21 mouse cellular contexts compared by ENCODE assay signal in genomic region chr16:84986016-84986631, GRCm38 (mm10).
DNase-seq lines count a peak whose midpoint lies in the region; ATAC-seq and TF ChIP-seq lines count a peak whose summit lies in the region.
"Had no signal": no experiment of that assay in that cellular context is flagged by ENCODE, and none has a peak within 500 bp of the region (broad histone marks: within the 10 kb centered on the region; RNA-seq: fewer than 3 reads in every experiment).

No protein-coding gene starts in this region.

- H3K4me3 ChIP-seq in heart, embryonic 15.5 days, result no peak overlapping the region
- H3K4me3 ChIP-seq in limb, embryonic 15.5 days, result no peak overlapping the region
- H3K4me3 ChIP-seq in limb, embryonic 10.5 days, result no peak overlapping the region
- H3K4me3 ChIP-seq in stomach, embryonic 14.5 days (ENCODE audit: low read depth, low read length), result no peak overlapping the region
- no peak overlapping the region for H3K4me3 ChIP-seq in stomach, postnatal 0 days (ENCODE audit: low read depth, low read length)
- H3K4me3 ChIP-seq: forebrain, embryonic 15.5 days; heart, embryonic 10.5 days; hindbrain, embryonic 10.5 days; midbrain, embryonic 13.5 days; neural tube, embryonic 13.5 days had no signal

- 55% methylated on average over 11 of the region's 11 CpGs for WGBS in heart, embryonic 15.5 days
- WGBS in limb, embryonic 15.5 days, result 71% methylated on average over 11 of the region's 11 CpGs
- WGBS in limb, embryonic 10.5 days, result 90% methylated on average over 11 of the region's 11 CpGs
- 38% methylated on average over 11 of the region's 11 CpGs for WGBS in stomach, embryonic 14.5 days
- WGBS in stomach, postnatal 0 days, result 45% methylated on average over 11 of the region's 11 CpGs

- no peak overlapping the region for H3K9ac ChIP-seq in heart, embryonic 15.5 days
- H3K9ac ChIP-seq in limb, embryonic 15.5 days, result no peak overlapping the region
- no peak overlapping the region for H3K9ac ChIP-seq in stomach, embryonic 14.5 days (replicated peaks; ENCODE audit: low read depth, low read length)
- no peak overlapping the region for H3K9ac ChIP-seq in stomach, postnatal 0 days (ENCODE audit: low read length)
- H3K9ac ChIP-seq: forebrain, embryonic 15.5 days; liver, postnatal 0 days; midbrain, embryonic 13.5 days; neural tube, embryonic 13.5 days had no signal

- no peak for TF ChIP-seq CTCF in stomach, postnatal 0 days (IDR thresholded peaks at IDR 0.05; ENCODE audit: low read depth)

- no peaks in the 10 kb centered on the region for H3K27me3 ChIP-seq in heart, embryonic 15.5 days
- H3K27me3 ChIP-seq in limb, embryonic 15.5 days, result no peaks in the 10 kb centered on the region
- no peaks in the 10 kb centered on the region for H3K27me3 ChIP-seq in limb, embryonic 10.5 days (ENCODE audit: low read depth, poor library complexity, severe bottlenecking)
- H3K27me3 ChIP-seq in stomach, embryonic 14.5 days (ENCODE audit: control insufficient read depth, insufficient read depth, low read length), result no peaks in the 10 kb centered on the region
- H3K27me3 ChIP-seq in stomach, postnatal 0 days (ENCODE audit: control insufficient read depth, insufficient read depth, low read length), result no peaks in the 10 kb centered on the region
- H3K27me3 ChIP-seq: forebrain, embryonic 15.5 days; midbrain, embryonic 13.5 days; neural tube, embryonic 13.5 days had no signal

- H3K4me1 ChIP-seq in heart, embryonic 15.5 days (replicated peaks), result peaks cover 25% of the 10 kb centered on the region
- no peaks in the 10 kb centered on the region for H3K4me1 ChIP-seq in limb, embryonic 15.5 days
- H3K4me1 ChIP-seq in limb, embryonic 10.5 days, result no peaks in the 10 kb centered on the region
- H3K4me1 ChIP-seq in stomach, embryonic 14.5 days (ENCODE audit: control insufficient read depth, insufficient read depth, low read length), result 0 out of 2 replicates have a peak, but pooled peaks cover 4% of the 10 kb centered on the region
- H3K4me1 ChIP-seq in stomach, postnatal 0 days (replicated peaks; ENCODE audit: control insufficient read depth, insufficient read depth), result no peaks in the 10 kb centered on the region

- peaks cover 8% of the 10 kb centered on the region; the same call in 1 of the 2 replicates for H3K36me3 ChIP-seq in heart, embryonic 15.5 days
- H3K36me3 ChIP-seq in limb, embryonic 15.5 days, result peaks cover 3% of the 10 kb centered on the region; the same call in 1 of the 2 replicates
- H3K36me3 ChIP-seq in limb, embryonic 10.5 days, result peaks cover 11% of the 10 kb centered on the region
- no peaks in the 10 kb centered on the region; the same call in 1 of the 2 replicates for H3K36me3 ChIP-seq in stomach, embryonic 14.5 days (ENCODE audit: control insufficient read depth, insufficient read depth, low read length)
- no peaks in the 10 kb centered on the region for H3K36me3 ChIP-seq in stomach, postnatal 0 days (ENCODE audit: control insufficient read depth, insufficient read depth, low read length)

- H3K4me2 ChIP-seq in heart, embryonic 15.5 days, result no peak overlapping the region
- no peak overlapping the region for H3K4me2 ChIP-seq in limb, embryonic 15.5 days
- H3K4me2 ChIP-seq in stomach, embryonic 14.5 days (replicated peaks; ENCODE audit: low read depth, low read length), result no peak overlapping the region
- H3K4me2 ChIP-seq in stomach, postnatal 0 days (replicated peaks; ENCODE audit: low read depth), result no peak overlapping the region
- H3K4me2 ChIP-seq: forebrain, embryonic 15.5 days; midbrain, embryonic 13.5 days; neural tube, embryonic 13.5 days had no signal

- H3K9me3 ChIP-seq in heart, embryonic 15.5 days (replicated peaks), result no peaks in the 10 kb centered on the region
- no peaks in the 10 kb centered on the region for H3K9me3 ChIP-seq in limb, embryonic 15.5 days
- H3K9me3 ChIP-seq in limb, embryonic 10.5 days (replicated peaks), result no peaks in the 10 kb centered on the region
- H3K9me3 ChIP-seq in stomach, embryonic 14.5 days (ENCODE audit: control insufficient read depth, low read depth, low read length), result no peaks in the 10 kb centered on the region
- no peaks in the 10 kb centered on the region for H3K9me3 ChIP-seq in stomach, postnatal 0 days (ENCODE audit: control insufficient read depth, low read length)
- H3K9me3 ChIP-seq: forebrain, embryonic 15.5 days; heart, embryonic 10.5 days; hindbrain, embryonic 10.5 days; midbrain, embryonic 13.5 days; neural tube, embryonic 13.5 days had no signal

- H3K27ac ChIP-seq in heart, embryonic 15.5 days, result peak overlapping the region; percentile 12; the same call in 1 of the 2 replicates
- H3K27ac ChIP-seq in limb, embryonic 15.5 days, result peak overlapping the region; percentile 5; the same call in 1 of the 2 replicates
- no peak overlapping the region for H3K27ac ChIP-seq in limb, embryonic 10.5 days
- H3K27ac ChIP-seq in stomach, embryonic 14.5 days (ENCODE audit: low read length), result peak overlapping the region; percentile 15; the same call in 1 of the 2 replicates
- H3K27ac ChIP-seq in stomach, postnatal 0 days (replicated peaks), result no peak overlapping the region
- H3K27ac ChIP-seq: forebrain, embryonic 15.5 days; heart, embryonic 10.5 days; hindbrain, embryonic 10.5 days; midbrain, embryonic 13.5 days; neural tube, embryonic 13.5 days had no signal

- ATAC-seq in heart, embryonic 15.5 days (replicated peaks; ENCODE audit: insufficient number of reproducible peaks, insufficient read depth, low FRiP score, low read depth), result no peak
- ATAC-seq in limb, embryonic 15.5 days (ENCODE audit: insufficient number of reproducible peaks, low FRiP score, low TSS enrichment, low read depth), result no peak
- ATAC-seq in stomach, embryonic 14.5 days (ENCODE audit: insufficient number of reproducible peaks, insufficient read depth, low FRiP score, low read depth), result no peak
- ATAC-seq in stomach, postnatal 0 days (ENCODE audit: low FRiP score, low TSS enrichment), result no peak
- ATAC-seq in CD4-positive, CD25-positive, alpha-beta regulatory T cell, adult 4 months, result no peak
- ATAC-seq: forebrain, embryonic 15.5 days; liver, postnatal 0 days; midbrain, embryonic 13.5 days had no signal

- no peak for TF ChIP-seq EP300 in stomach, postnatal 0 days (optimal IDR thresholded peaks at IDR 0.05)

- no peak for DNase-seq in heart, adult 8-10 months (ENCODE audit: low spot score)
- no peak for DNase-seq in limb, embryonic 10.5 days (ENCODE audit: low spot score)
- no peak for DNase-seq in stomach, postnatal 0 days (ENCODE audit: low spot score)
- DNase-seq: adrenal gland, adult 2 months; cerebellum, adult 8-10 months; gastrocnemius, postnatal 25 days; kidney, adult 11 months; layer of hippocampus, postnatal 36 days; liver, postnatal 0 days; right cerebral cortex, postnatal 14 days; spleen, adult 18-20 months; thymus, adult 2 months had no signal

Comparison
In these comparisons a context has a peak if more than half of its experiments do, and no peak if none do; other contexts are left out.
1. H3K27ac ChIP-seq: peak in heart, embryonic 15.5 days (single experiment), limb, embryonic 15.5 days (single experiment) and stomach, embryonic 14.5 days (single experiment); none in limb, embryonic 10.5 days (single experiment) and stomach, postnatal 0 days (single experiment).